Mouse (Mus musculus) 3134 (cell line): ENCODE data around the gene Alg13.

Source experiments
- DNase-seq: peaks from one replicate; pipeline ENCODE4 v3.0.0-alpha.2; 2011; ENCODE audit warnings: low spot score; ENCODE audit not compliant: insufficient read length; ENCODE audit errors: extremely low read depth

Alg13 gene

GRCm38 (mm10) chrX:144317548-144318163 lies at the start of gene Alg13:
Alg13 (plus strand) TSS chrX:144317804.
- DNase-seq = peak; percentile 79

DNA sequence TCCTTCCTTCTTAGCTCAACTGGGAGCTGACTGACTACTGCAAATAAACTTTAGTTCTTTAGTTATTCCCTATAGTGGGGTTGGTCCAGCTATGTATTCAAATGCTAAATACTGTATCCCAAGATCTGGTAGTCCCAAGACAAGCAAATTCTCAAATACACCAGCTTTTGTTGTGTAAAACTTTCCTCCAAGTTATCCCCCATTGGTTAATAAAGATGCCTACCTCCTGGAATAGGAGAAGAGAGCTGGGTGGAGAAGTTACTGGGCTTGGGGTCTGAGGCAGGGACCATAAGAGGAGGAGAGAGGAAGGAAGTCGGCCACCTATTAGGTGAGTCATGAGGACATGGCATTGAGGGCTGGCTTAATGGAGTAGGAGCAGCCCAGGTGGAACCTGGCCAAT lies 49.0 kb upstream of the Alg13 start:
- no peak for DNase-seq

- DNase-seq = no peak
Measured at GRCm38 (mm10) chrX:144301476-144301875, 16.1 kb upstream of the Alg13 start.

DNA sequence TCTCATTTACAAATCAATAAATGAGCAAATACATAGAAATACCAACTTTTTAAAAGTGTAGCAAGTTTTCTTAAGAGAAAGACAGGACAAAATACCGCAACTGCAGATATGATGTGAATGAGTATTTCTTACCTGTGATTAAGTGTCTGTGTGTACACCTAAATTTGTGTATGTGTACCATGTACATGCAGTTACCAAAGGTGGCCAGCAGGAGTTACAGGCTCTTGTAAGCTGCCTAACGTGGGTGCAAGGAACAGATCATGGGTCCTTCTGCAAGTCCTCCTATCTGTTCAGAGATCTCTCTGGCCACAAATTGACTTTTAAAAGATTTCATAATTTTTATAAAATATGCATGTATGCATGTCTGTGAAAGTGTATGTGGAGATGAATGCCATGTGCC lies 11.9 kb upstream of the Alg13 start:
- DNase-seq = no peak

DNA sequence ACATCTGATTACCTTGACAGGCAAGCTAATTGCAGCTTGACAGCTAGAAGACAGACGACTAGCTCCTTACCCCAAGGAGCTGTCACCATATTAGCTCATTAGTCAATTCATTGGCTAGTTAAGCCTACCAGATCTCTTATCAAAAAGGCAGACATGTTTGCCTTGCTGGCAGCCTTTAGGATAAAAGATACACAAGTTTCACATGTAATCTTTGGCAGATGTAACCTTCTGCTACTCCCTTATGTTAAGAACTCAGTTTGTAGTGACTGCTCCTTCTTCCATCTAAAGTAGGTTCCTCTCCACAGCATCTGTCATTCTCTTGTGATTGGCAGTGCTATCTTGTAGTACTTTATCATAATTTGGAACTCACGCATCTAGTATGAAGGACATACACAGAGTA lies 3.6 kb upstream of the Alg13 start:
- DNase-seq = no peak

GRCm38 (mm10) chrX:144315028-144315427 lies 2.6 kb upstream of the Alg13 start:
- no peak for DNase-seq

DNA sequence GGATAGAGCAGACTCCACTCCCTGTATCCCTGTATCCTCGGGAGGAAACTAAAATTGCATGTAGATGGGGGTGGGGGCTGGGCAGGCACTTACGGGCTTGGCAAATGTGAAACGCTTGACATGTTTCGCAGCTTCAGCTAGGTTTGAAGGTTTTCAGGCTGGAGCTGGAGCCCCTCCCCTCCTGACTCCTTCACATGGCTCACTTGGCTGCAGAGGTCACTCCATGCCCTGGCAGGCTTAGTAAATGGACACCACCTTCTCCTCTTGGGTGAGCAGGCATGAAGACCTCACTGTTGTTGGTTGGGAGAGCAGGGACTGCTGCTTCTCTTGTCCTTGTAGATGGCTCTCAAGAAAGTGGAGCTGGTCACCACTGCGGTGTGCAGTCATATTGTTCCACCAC lies 1.6 kb upstream of the Alg13 start:
- DNase-seq = no peak

DNA sequence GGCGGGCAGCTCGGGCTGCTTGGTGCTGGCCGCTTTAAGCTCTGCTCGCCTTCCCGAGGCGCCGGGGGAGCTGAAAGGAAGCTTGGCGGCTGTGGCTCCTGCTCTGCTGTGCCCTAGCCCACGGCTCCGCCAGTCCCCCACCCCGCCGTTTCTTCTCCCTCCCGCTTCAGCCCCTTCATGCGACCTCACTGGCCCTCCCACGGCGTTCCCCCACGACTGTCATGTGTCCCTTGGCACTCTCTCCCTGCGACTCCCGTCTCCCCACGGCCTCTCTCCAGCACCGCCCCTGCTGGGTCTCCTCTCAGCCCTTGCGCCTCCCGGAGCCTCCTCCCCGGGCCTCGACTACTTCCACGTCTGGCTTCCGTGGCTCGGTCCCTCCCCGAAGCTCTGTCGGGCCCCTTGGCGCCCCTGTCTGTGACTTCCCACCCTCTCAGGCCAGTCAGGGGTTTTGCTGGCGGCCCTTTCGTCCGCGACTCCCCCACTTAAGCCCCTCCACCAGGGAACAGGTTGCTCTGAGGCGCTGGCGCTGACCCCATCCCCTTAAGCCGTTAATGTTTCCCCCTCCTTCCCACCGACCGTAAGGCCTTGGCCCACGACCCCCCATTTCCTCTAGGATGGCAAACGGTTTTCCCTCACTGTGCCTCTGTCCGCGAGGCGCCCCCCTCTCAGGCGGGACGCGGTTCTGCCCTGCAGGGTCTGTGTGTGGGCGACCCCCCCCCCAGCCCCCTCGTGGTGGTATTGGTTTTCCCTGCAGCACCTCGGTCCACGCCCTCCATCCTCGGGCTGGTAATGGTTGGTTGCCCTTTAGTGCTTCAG lies 768 bp downstream of the Alg13 start:
- DNase-seq = peak; percentile 70

DNA sequence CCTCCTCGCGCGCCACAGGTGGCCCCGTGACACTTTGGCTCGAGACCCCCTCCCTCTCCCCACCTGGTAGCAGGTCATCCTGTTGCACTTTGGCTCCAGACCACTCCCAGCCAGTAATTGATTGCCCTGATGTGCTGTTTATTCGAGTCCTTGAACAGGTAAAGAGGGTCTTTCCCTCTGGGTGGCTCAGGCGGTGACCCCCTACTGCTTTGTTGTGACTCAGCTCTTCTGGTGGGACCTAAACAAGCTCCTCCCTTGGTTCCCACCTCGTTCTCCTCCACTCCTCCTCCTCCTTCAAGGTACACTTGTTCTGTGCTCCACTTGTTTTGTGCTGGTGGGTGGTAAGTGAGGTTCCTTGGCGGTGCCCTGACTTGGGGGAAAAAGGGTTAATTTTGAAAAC lies 1.8 kb downstream of the Alg13 start:
- DNase-seq = no peak

- no peak for DNase-seq
Measured at GRCm38 (mm10) chrX:144325375-144325774, 7.8 kb downstream of the Alg13 start.

DNA sequence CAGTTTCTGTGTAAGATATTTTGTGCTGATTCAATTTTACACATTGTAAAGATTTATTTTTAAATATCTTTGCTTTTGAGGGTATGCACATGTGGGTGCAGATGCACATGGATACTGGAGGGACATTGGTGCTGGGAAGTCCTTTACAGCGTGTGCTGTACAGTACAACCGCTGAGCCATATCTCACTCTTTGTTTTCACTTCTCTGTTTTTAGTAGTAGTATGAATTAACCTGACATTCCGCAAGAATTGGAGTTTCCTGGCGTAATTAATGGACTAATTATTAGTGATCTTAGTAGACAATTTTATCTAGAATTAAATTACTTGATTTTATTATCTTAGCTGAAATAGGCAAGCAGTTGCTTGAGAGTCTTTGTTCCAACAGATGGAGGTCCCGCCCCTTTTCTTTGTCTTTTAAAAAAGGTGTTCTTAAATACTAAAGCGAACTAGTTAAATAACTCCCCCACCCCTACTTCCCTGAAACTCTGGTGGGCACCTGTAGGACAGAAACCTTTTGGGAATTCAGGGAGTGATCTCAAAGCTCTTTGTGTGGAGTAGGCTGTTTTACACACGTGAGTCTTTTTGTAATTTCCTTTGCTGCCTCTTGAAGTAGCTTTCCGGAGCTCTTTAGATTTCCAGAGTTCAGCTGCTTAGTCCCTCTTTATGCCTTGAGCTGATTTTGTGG lies 17.9 kb downstream of the Alg13 start:
- no peak for DNase-seq

GRCm38 (mm10) chrX:144337938-144338337 lies 20.3 kb downstream of the Alg13 start:
- DNase-seq = no peak

GRCm38 (mm10) chrX:144338355-144338754 lies 20.8 kb downstream of the Alg13 start:
- DNase-seq = no peak

DNA sequence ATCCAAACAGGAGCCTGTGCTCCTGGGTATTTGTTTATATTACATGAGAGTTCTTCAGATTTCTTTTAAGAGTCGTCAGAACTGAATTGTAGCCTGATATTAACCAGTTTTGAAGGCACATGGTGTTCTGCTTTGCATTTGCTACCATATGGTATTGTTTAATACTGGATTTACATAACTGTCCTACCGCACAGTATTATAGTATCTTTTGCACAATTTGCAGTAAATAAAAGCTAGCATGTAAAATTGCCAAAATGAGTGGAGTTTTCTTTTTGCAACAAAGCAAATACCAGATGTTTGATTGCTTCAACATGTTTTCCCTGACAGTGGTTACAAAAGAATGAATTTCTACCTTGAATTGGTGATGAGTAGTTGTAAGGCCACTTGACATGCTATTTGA lies 56.6 kb downstream of the Alg13 start:
- DNase-seq = no peak

DNA sequence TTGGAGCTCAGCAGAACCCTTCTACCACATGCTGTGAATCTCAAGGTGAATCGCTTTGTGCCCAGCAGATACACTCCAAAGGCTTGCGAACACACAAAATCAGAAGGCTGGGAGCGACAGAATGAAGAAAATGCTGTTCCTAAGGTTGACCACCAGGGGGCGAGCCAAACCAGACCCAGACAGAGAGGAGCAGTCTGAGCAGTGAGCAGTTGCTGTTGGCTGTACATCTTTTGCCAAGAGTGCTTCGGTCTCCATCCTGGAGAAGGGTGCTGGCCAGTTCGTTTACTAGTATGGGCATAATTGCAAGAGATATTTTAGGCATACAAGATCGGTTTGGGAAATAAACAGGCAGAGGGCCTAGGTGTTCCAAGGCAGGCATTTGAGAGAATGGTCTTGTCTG lies 85.9 kb downstream of the Alg13 start:
- DNase-seq = no peak

DNA sequence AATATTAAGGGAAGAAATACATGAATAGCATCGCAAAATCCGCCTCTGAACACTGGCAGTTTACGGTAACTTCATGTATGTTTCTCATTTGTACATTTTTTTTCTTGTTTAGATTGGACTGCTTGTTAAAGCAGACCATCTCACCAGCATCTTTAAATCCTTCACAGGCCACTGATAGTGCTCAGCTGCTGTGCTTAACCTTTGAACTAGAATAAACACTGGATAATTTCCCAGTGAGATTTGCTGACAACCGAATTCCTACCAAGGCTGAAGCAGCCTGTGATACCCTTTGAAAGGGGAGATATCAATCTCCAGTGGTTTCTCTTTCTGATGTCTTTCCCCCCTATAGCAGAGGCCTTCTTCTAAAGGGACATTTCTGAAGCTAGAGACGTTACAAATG lies 90.4 kb downstream of the Alg13 start:
- DNase-seq = no peak

DNA sequence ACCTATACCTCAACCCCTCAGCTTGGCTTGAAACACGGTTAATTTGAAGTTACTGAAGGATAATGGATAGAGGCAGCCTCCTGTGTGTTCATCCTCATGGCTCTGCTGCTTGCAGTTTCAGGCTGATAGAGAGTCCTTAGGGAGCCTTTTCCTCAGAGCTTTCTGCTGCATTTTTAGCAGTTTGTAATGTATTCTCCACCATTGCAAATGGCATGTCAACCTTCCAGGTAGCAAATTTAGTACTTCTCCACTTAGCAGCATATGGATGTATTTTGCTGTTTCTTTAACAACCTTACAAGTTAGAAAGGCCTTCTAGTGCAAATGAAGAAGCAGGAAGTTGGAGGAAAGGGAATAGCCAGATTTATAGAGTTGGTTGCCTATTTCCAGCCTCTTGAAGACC lies 102.7 kb downstream of the Alg13 start:
- DNase-seq = no peak

DNA sequence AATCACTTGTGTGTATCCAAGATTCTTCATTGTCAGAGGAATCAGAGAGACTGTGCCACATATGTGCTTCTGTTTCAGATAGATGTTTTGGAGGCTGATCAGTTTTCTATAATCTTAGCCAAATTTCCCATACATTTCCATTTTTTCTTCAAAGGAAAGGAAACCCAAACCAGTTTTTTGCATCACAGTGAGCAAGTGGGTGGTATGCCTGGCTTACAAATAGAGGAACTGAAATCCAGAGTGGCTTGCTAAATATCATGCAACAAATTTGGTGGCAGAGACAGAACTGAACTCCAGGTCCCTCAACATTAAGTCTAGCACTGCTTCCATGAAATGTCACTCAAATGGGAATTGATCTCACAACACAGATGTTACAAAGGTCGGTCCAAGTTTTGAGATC lies 103.5 kb downstream of the Alg13 start:
- DNase-seq = no peak

- DNase-seq = no peak
Measured at GRCm38 (mm10) chrX:144423848-144424247, 106.2 kb downstream of the Alg13 start.
